In genomic region chr2:155436445-155436844, GRCm38 (mm10) we compare ENCODE assay signal across 10 mouse cellular contexts. TPM values are rescaled to one million over a fixed set of nuclear protein-coding genes. Genes with fewer than 3 reads are reported as not detected.
DNase-seq lines count a peak whose midpoint lies in the region; ATAC-seq and TF ChIP-seq lines count a peak whose summit lies in the region.
"Had no signal": no experiment of that assay in that cellular context is flagged by ENCODE, and none has a peak within 500 bp of the region (broad histone marks: within the 10 kb centered on the region; RNA-seq: fewer than 3 reads in every experiment).

No protein-coding gene starts in this region.

- no peaks in the 10 kb centered on the region for H3K9me3 ChIP-seq in heart, postnatal 0 days (replicated peaks; ENCODE audit: control insufficient read depth, low read length)
- no peaks in the 10 kb centered on the region for H3K9me3 ChIP-seq in heart, embryonic 12.5 days (replicated peaks)
- H3K9me3 ChIP-seq: lung, embryonic 15.5 days had no signal

- DNase-seq in heart, postnatal 0 days (ENCODE audit: low spot score) = no peak
- DNase-seq in thymus, postnatal 0 days (ENCODE audit: low spot score) = peak; percentile 34
- no peak for DNase-seq in thymus, adult 18-20 months
- DNase-seq in induced T-regulatory cell, adult 2 months (ENCODE audit: low read depth) = peak; percentile 57
- DNase-seq in thymus, postnatal 4 days = peak; percentile 52
- DNase-seq in left cerebral cortex, adult 18-20 months (ENCODE audit: low spot score in 2 of 2) = no peak
- DNase-seq in frontal cortex, postnatal 25 days (ENCODE audit: low spot score in 2 of 2) = no peak
- DNase-seq: kidney, adult 8-10 months had no signal

- H3K9ac ChIP-seq in heart, postnatal 0 days (replicated peaks; ENCODE audit: low read depth, low read length) = no peak overlapping the region
- no peak overlapping the region for H3K9ac ChIP-seq in heart, embryonic 12.5 days
- H3K9ac ChIP-seq: lung, embryonic 15.5 days had no signal

- TF ChIP-seq EP300 in heart, postnatal 0 days (IDR thresholded peaks at IDR 0.05; ENCODE audit: low read depth) = no peak

- TF ChIP-seq CTCF in heart, postnatal 0 days (IDR thresholded peaks at IDR 0.05; ENCODE audit: low read depth) = peak; percentile 32

- no peak overlapping the region for H3K4me3 ChIP-seq in heart, postnatal 0 days (ENCODE audit: low read depth, low read length)
- H3K4me3 ChIP-seq in heart, embryonic 12.5 days = no peak overlapping the region
- H3K4me3 ChIP-seq: lung, embryonic 15.5 days had no signal

- peaks cover 47% of the 10 kb centered on the region for H3K36me3 ChIP-seq in heart, postnatal 0 days (replicated peaks; ENCODE audit: control insufficient read depth, insufficient read depth, low read length)
- H3K36me3 ChIP-seq in heart, embryonic 12.5 days = peaks cover 46% of the 10 kb centered on the region

- peaks cover 4% of the 10 kb centered on the region; the same call in 1 of the 2 replicates for H3K4me1 ChIP-seq in heart, postnatal 0 days (ENCODE audit: control insufficient read depth, insufficient read depth)
- H3K4me1 ChIP-seq in heart, embryonic 12.5 days (replicated peaks) = no peaks in the 10 kb centered on the region
- H3K4me1 ChIP-seq: lung, embryonic 15.5 days had no signal

- H3K27ac ChIP-seq in heart, postnatal 0 days (ENCODE audit: low read depth) = no peak overlapping the region
- no peak overlapping the region for H3K27ac ChIP-seq in heart, embryonic 12.5 days (ENCODE audit: poor library complexity, severe bottlenecking)
- H3K27ac ChIP-seq: lung, embryonic 15.5 days had no signal

- H3K27me3 ChIP-seq in heart, postnatal 0 days (ENCODE audit: control insufficient read depth, insufficient read depth, low read length) = no peaks in the 10 kb centered on the region
- no peaks in the 10 kb centered on the region for H3K27me3 ChIP-seq in heart, embryonic 12.5 days (replicated peaks)
- H3K27me3 ChIP-seq: lung, embryonic 15.5 days had no signal

- H3K4me2 ChIP-seq in heart, postnatal 0 days (ENCODE audit: low read depth, low read length) = no peak overlapping the region
- no peak overlapping the region for H3K4me2 ChIP-seq in heart, embryonic 12.5 days
- H3K4me2 ChIP-seq: lung, embryonic 15.5 days had no signal

- no peak for ATAC-seq in heart, postnatal 0 days (ENCODE audit: insufficient read depth, low read depth)
- no peak for ATAC-seq in heart, embryonic 12.5 days (ENCODE audit: insufficient number of reproducible peaks, low FRiP score)

RNA-seq across cellular contexts. Expression of gene Ncoa6, which starts 37.2 kb away (rescaled TPM):
- total RNA-seq in heart, postnatal 0 days (2014; rRNA removed; ENCODE audit: low replicate concordance) = 35.4 and 41.9 TPM in 2 replicates
- 11.4 and 13.4 TPM in 2 replicates for polyA plus RNA-seq in heart, postnatal 0 days (2015; fragmentation: Nextera tagmentation; extraction: Ambion mirVana)
- polyA plus RNA-seq in heart, embryonic 12.5 days (2016; fragmentation: Nextera tagmentation; extraction: Ambion mirVana) = 19.2 and 21.7 TPM in 2 replicates
- polyA plus RNA-seq in thymus, postnatal 0 days (2015; fragmentation: Nextera tagmentation; extraction: Ambion mirVana) = 14.9 and 17.7 TPM in 2 replicates
- 10 to 100 TPM; 57.9 to 63.8 TPM for total RNA-seq in left cerebral cortex, adult 18-20 months (2021)

RNA-seq across cellular contexts. Expression of gene Trp53inp2, which starts 55.6 kb away (rescaled TPM):
- 348 and 401 TPM in 2 replicates for total RNA-seq in heart, postnatal 0 days (2014; rRNA removed; ENCODE audit: low replicate concordance)
- 197 and 202 TPM in 2 replicates for polyA plus RNA-seq in heart, postnatal 0 days (2015; fragmentation: Nextera tagmentation; extraction: Ambion mirVana)
- polyA plus RNA-seq in heart, embryonic 12.5 days (2016; fragmentation: Nextera tagmentation; extraction: Ambion mirVana) = 137 and 138 TPM in 2 replicates
- polyA plus RNA-seq in thymus, postnatal 0 days (2015; fragmentation: Nextera tagmentation; extraction: Ambion mirVana) = 6.9 and 9.6 TPM in 2 replicates
- total RNA-seq in left cerebral cortex, adult 18-20 months (2021) = 100 to 1,000 TPM; 114 to 126 TPM

Comparison
In these comparisons a context has a peak if more than half of its experiments do, and no peak if none do; other contexts are left out.
1. DNase-seq: peak in thymus, postnatal 0 days (single experiment), induced T-regulatory cell, adult 2 months (single experiment) and thymus, postnatal 4 days (single experiment); none in heart, postnatal 0 days (single experiment), thymus, adult 18-20 months (0 of 2), left cerebral cortex, adult 18-20 months (0 of 2) and frontal cortex, postnatal 25 days (0 of 2).
2. RNA of gene Trp53inp2, which starts 55.6 kb away (polyA plus RNA-seq): 197 to 202 TPM in heart, postnatal 0 days and 137 to 138 TPM in heart, embryonic 12.5 days; 6.9 to 9.6 TPM in thymus, postnatal 0 days; every median in the first group is over 10 times any median in the second.